Mouse (Mus musculus) forebrain, embryonic 11.5 days (tissue): ENCODE measurements around the gene Col20a1. TPM values are rescaled to one million over a fixed set of nuclear protein-coding genes. Genes with fewer than 3 reads are reported as not detected.

Source experiments
- ATAC-seq: fragments of 200-750 bp; cut with Nextera tagmentation; replicated peaks from 2 replicates; pipeline ENCODE4 v1.8.0; 2017; ENCODE audit warnings: moderate TSS enrichment; ENCODE audit not compliant: low FRiP score
- DNase-seq: peaks from one replicate; pipeline ENCODE4 v3.0.0-alpha.2; 2017; ENCODE audit warnings: low spot score
- H3K27ac ChIP-seq: fragments of 300-500 bp; sonication (generic); 2 replicates; pipeline ENCODE4 v1.5.1; 2014; ENCODE audit warnings: low read depth, low read length
- H3K27me3 ChIP-seq: fragments of 300-500 bp; sonication (generic); 2 replicates; pipeline ENCODE4 v1.6.1; 2014; ENCODE audit warnings: mild to moderate bottlenecking, low read length, mixed read lengths; ENCODE audit not compliant: control insufficient read depth, insufficient read depth
- H3K36me3 ChIP-seq: fragments of 300-500 bp; sonication (generic); 2 replicates; pipeline ENCODE4 v1.6.1; 2014; ENCODE audit warnings: mild to moderate bottlenecking, low read length, moderate library complexity, mixed read lengths; ENCODE audit not compliant: control insufficient read depth, insufficient read depth
- H3K4me1 ChIP-seq: fragments of 300-500 bp; sonication (generic); replicated peaks from 2 replicates; pipeline ENCODE4 v1.6.1; 2014; ENCODE audit warnings: low read length, mixed read lengths; ENCODE audit not compliant: control insufficient read depth, insufficient read depth
- H3K4me2 ChIP-seq: fragments of 300-500 bp; sonication (generic); 2 replicates; pipeline ENCODE4 v1.6.1; 2014; ENCODE audit warnings: low read depth, mild to moderate bottlenecking, low read length, moderate library complexity, mixed read lengths; ENCODE audit not compliant: severe bottlenecking
- H3K4me3 ChIP-seq: fragments of 300-500 bp; sonication (generic); 2 replicates; pipeline ENCODE4 v1.5.1; 2014; ENCODE audit warnings: low read depth, low read length
- H3K9ac ChIP-seq: fragments of 300-500 bp; sonication (generic); 2 replicates; pipeline ENCODE4 v1.6.1; 2014; ENCODE audit warnings: low read length
- H3K9me3 ChIP-seq: fragments of 300-500 bp; sonication (generic); 2 replicates; pipeline ENCODE4 v1.6.1; 2016; ENCODE audit warnings: low read length, mixed read lengths; ENCODE audit not compliant: control insufficient read depth
- WGBS: fragments of 180-500 bp; shearing (Covaris S2); extraction: QIAGEN DNeasy Blood & Tissue Kit; methylation state at CpG from one replicate; pipeline ENCODE4 v1.1.7; 2014; 5-methylcytosine and 5-hydroxymethylcytosine counted together
- polyA plus RNA-seq: library from polyadenylated mRNA; unstranded; fragments of >200 nt; fragmentation: Nextera tagmentation; extraction: Ambion mirVana; gene quantifications from 2 replicates; pipeline ENCODE4 v1.2.1, GENCODE M21; 2014

Col20a1 gene
- 0.16 and 0.23 TPM in 2 replicates for polyA plus RNA-seq

GRCm38 (mm10) chr2:180986449-180986848, at the start of gene Col20a1:
Col20a1 (plus strand) TSS chr2:180986535.
- H3K9ac ChIP-seq, result no peak within 1 kb of the TSS
- no peaks in the 10 kb centered on the region for H3K4me1 ChIP-seq
- H3K36me3 ChIP-seq, result peaks cover 7% of the 10 kb centered on the region
- H3K4me3 ChIP-seq, result no peak within 1 kb of the TSS
- no peaks in the 10 kb centered on the region for H3K27me3 ChIP-seq
- WGBS, result 70% methylated on average over 2 of the region's 2 CpGs
- no peak within 1 kb of the TSS for H3K4me2 ChIP-seq
- no peaks in the 10 kb centered on the region for H3K9me3 ChIP-seq
- no peak within 1 kb of the TSS for H3K27ac ChIP-seq
- DNase-seq, result no peak
- ATAC-seq, result no peak

- H3K4me1 ChIP-seq, result no peaks in the 10 kb centered on the region
- no peak overlapping the region for H3K4me2 ChIP-seq
- H3K36me3 ChIP-seq, result no peaks in the 10 kb centered on the region
- H3K9me3 ChIP-seq, result no peaks in the 10 kb centered on the region
- no peak for DNase-seq
- H3K27ac ChIP-seq, result no peak overlapping the region
- no peak for ATAC-seq
- H3K9ac ChIP-seq, result no peak overlapping the region
- no peak overlapping the region for H3K4me3 ChIP-seq
- no peaks in the 10 kb centered on the region for H3K27me3 ChIP-seq
Observed at GRCm38 (mm10) chr2:180940187-180940586, 46.1 kb upstream of the Col20a1 start.

GRCm38 (mm10) chr2:180941869-180942268, 44.5 kb upstream of the Col20a1 start:
- no peak for ATAC-seq
- DNase-seq, result no peak

DNA sequence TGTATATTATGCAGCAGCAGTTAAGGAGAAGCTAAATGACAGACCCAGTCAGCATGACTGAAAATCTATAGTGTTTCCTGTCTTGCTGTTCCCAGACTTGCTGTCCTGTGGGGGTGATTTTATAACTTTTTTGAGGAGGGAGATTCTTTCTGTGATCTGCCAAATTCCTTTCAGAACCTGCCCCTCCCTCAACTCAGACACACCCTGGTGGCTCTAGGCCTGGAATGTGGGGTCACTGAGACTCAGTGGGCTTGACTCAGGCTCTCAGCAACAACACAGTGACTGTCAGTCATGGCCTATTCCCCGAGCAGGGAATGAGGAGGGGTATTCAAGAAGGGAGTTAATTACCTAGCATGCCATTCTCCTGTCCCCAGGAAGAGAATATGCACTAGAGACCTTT, 36.4 kb upstream of the Col20a1 start:
- H3K36me3 ChIP-seq, result no peaks in the 10 kb centered on the region
- peaks cover 17% of the 10 kb centered on the region for H3K4me1 ChIP-seq

More at GRCm38 (mm10) chr2:180941869-180942268, 44.5 kb upstream of the Col20a1 start:
- Histone ChIP-seq H3K9me3 (no peaks in the 10 kb centered on the region), H3K27me3 (no peaks in the 10 kb centered on the region), H3K4me2 (no peak overlapping the region), H3K4me1 (no peaks in the 10 kb centered on the region), H3K27ac (no peak overlapping the region), H3K4me3 (no peak overlapping the region), H3K9ac (no peak overlapping the region), H3K36me3 (no peaks in the 10 kb centered on the region)

DNA sequence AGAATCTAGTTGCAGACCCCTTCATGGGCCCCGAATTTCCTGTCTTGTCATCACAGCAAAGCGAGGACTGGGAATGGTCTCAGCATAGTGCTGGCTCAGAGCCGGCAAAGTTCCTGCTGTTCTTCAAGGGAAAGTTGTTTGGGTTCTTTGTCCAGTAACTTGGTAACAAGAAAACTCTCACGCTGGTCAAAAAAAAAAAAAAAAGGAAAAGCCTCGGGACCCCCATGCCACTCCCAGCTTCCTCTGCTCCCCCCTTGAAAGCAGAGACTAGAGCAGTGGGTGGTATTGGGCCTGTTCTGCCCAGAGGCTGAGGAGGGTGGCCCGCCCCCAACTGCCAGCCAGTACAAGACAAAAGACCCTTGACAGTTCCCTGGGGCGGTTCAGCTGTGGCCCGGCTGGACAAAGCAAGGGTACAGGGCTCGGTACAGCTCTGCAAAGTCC, 33.6 kb upstream of the Col20a1 start:
- Histone ChIP-seq H3K4me3 (peak overlapping the region; percentile 61), H3K36me3 (no peaks in the 10 kb centered on the region), H3K27ac (peak overlapping the region; percentile 86), H3K4me2 (peak overlapping the region; percentile 93), H3K4me1 (peaks cover 18% of the 10 kb centered on the region), H3K9me3 (no peaks in the 10 kb centered on the region), H3K9ac (peak overlapping the region; percentile 70), H3K27me3 (no peaks in the 10 kb centered on the region)
- DNase-seq, result peak; percentile 82
- ATAC-seq, result peak; percentile 69
- 3% methylated on average over 9 of the region's 9 CpGs for WGBS

More for the DNA sequence above, 36.4 kb upstream of the Col20a1 start:
- no peak for ATAC-seq
- Histone ChIP-seq H3K27me3 (no peaks in the 10 kb centered on the region), H3K9me3 (no peaks in the 10 kb centered on the region), H3K4me3 (no peak overlapping the region), H3K9ac (no peak overlapping the region), H3K27ac (no peak overlapping the region), H3K4me2 (no peak overlapping the region)
- DNase-seq, result no peak
- 27% methylated on average over 1 of the region's 1 CpGs for WGBS

DNA sequence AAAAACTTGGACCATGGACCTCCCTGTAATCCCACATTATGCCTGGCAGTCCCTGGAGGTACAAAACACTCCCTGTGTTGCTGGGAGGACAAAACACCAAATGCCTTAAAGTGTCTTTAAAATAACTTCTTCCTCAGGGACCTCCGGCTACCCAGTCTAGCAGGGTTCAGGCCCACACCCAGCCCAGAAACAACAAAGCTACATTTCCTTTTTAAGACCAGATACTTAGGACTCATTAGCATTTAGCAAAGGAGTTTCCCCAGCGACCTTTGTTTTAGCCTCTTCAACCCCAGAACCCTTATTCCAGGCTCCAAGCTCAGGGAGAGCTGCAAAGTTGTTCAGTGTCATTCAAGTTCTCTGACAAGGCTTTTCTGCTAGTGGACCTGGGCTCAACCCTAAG, 32.7 kb upstream of the Col20a1 start:
- 4% methylated on average over 2 of the region's 2 CpGs for WGBS
- peak overlapping the region; percentile 70 for H3K9ac ChIP-seq
- no peaks in the 10 kb centered on the region for H3K9me3 ChIP-seq
- H3K27ac ChIP-seq, result peak overlapping the region; percentile 86
- DNase-seq, result no peak
- no peaks in the 10 kb centered on the region for H3K36me3 ChIP-seq
- H3K4me1 ChIP-seq, result peaks cover 18% of the 10 kb centered on the region
- peak overlapping the region; percentile 61 for H3K4me3 ChIP-seq
- H3K27me3 ChIP-seq, result no peaks in the 10 kb centered on the region
- H3K4me2 ChIP-seq, result peak overlapping the region; percentile 93
- no peak for ATAC-seq

GRCm38 (mm10) chr2:180954061-180955047, 32.0 kb upstream of the Col20a1 start, which contains the start of gene Nkain4:
Nkain4 (minus strand) TSS chr2:180954699.
- Histone ChIP-seq H3K9ac (peak within 1 kb of the TSS; percentile 70), H3K4me2 (peak within 1 kb of the TSS; percentile 93), H3K4me1 (peaks cover 18% of the 10 kb centered on the region), H3K9me3 (no peaks in the 10 kb centered on the region), H3K36me3 (no peaks in the 10 kb centered on the region), H3K27ac (peak within 1 kb of the TSS; percentile 86), H3K27me3 (no peaks in the 10 kb centered on the region), H3K4me3 (peak within 1 kb of the TSS; percentile 61)
- peak; percentile 93 for DNase-seq
- WGBS, result under 1% methylated on average over 52 of the region's 52 CpGs
- ATAC-seq, result peak; percentile 93

GRCm38 (mm10) chr2:180959605-180960004, 26.7 kb upstream of the Col20a1 start:
- no peak overlapping the region for H3K27ac ChIP-seq
- H3K9ac ChIP-seq, result no peak overlapping the region
- 83% methylated on average over 7 of the region's 7 CpGs for whole genome bisulfite sequencing
- ATAC-seq (no peak), DNase-seq (no peak)
- H3K4me3 ChIP-seq, result no peak overlapping the region
- H3K9me3 ChIP-seq, result no peaks in the 10 kb centered on the region
- H3K4me2 ChIP-seq, result no peak overlapping the region
- H3K27me3 ChIP-seq, result no peaks in the 10 kb centered on the region
- 0 out of 2 replicates have a peak, but pooled peaks cover 2% of the 10 kb centered on the region for H3K4me1 ChIP-seq
- H3K36me3 ChIP-seq, result no peaks in the 10 kb centered on the region
